Mouse (Mus musculus) R1 (cell line): ENCODE measurements around the gene Cd320.
"Not testable (repeated sequence)": the region's sequence is repeated elsewhere in the genome, so short reads cannot be mapped to it uniquely, and the experiment has no call there.

Experiments used
- DNase-seq: peaks from one replicate; pipeline ENCODE4 v3.0.0-alpha.2; 2018; ENCODE audit warnings: low read depth, low spot score

The Cd320 gene

GRCm38 (mm10) chr17:33824997-33825330 lies 17.9 kb upstream of the Cd320 start:
- not testable (repeated sequence) for DNase-seq

- DNase-seq: no peak
These were observed 17.4 kb upstream of the Cd320 start for GRCm38 (mm10) chr17:33825462-33825861.

- peak; percentile 88 for DNase-seq
These were observed 16.0 kb upstream of the Cd320 start for GRCm38 (mm10) chr17:33826850-33827249.

- DNase-seq: no peak
These were observed 14.0 kb upstream of the Cd320 start for GRCm38 (mm10) chr17:33828892-33829291.

- DNase-seq: no peak
These were observed 13.3 kb upstream of the Cd320 start for GRCm38 (mm10) chr17:33829561-33829960.

GRCm38 (mm10) chr17:33844196-33844595 lies 1.3 kb downstream of the Cd320 start:
- no peak for DNase-seq

GRCm38 (mm10) chr17:33848139-33848538 lies 5.2 kb downstream of the Cd320 start:
- no peak for DNase-seq

- no peak for DNase-seq
These were observed 8.4 kb downstream of the Cd320 start for GRCm38 (mm10) chr17:33851331-33851730.

GRCm38 (mm10) chr17:33857816-33858215 lies 14.9 kb downstream of the Cd320 start:
- peak; percentile 97 for DNase-seq

GRCm38 (mm10) chr17:33865330-33866030 lies 22.6 kb downstream of the Cd320 start:
- peak; percentile 93 for DNase-seq

GRCm38 (mm10) chr17:33873537-33873936 lies 30.6 kb downstream of the Cd320 start, which contains the start of gene Gm7029:
Gene Gm7029 (plus strand): TSS chr17:33873837.
- not testable (repeated sequence) for DNase-seq

- peak; percentile 49 for DNase-seq
These were observed 31.5 kb downstream of the Cd320 start for GRCm38 (mm10) chr17:33874411-33874810.

- DNase-seq: peak; percentile 70
These were observed 32.9 kb downstream of the Cd320 start for GRCm38 (mm10) chr17:33875797-33876196.

GRCm38 (mm10) chr17:33884320-33884719 lies 41.4 kb downstream of the Cd320 start:
- DNase-seq: not testable (repeated sequence)

- DNase-seq: not testable (repeated sequence)
These were observed 44.9 kb downstream of the Cd320 start for GRCm38 (mm10) chr17:33887802-33888201.

- not testable (repeated sequence) for DNase-seq
These were observed 45.3 kb downstream of the Cd320 start for GRCm38 (mm10) chr17:33888230-33888629.

- not testable (repeated sequence) for DNase-seq
These were observed 47.1 kb downstream of the Cd320 start for GRCm38 (mm10) chr17:33889941-33890532.

- peak; percentile 100 for DNase-seq
These were observed 47.7 kb downstream of the Cd320 start, which contains the start of gene Kifc1 for GRCm38 (mm10) chr17:33890533-33891059. Gene Kifc1 (minus strand): TSS chr17:33890661.

GRCm38 (mm10) chr17:33891357-33891756 lies 48.5 kb downstream of the Cd320 start:
- no peak for DNase-seq

GRCm38 (mm10) chr17:33891892-33892291 lies 49.0 kb downstream of the Cd320 start:
- DNase-seq: not testable (repeated sequence)

- peak; percentile 96 for DNase-seq
These were observed 49.5 kb downstream of the Cd320 start for GRCm38 (mm10) chr17:33892429-33892828.

- peak; percentile 80 for DNase-seq
These were observed 50.1 kb downstream of the Cd320 start for GRCm38 (mm10) chr17:33893011-33893410.
